Mouse (Mus musculus) kidney, postnatal 0 days (tissue): ENCODE results near the gene Olfr31. TPM values are rescaled to one million over a fixed set of nuclear protein-coding genes. Genes with fewer than 3 reads are reported as not detected.

Source experiments
- ATAC-seq: fragments of 200-750 bp; cut with Nextera tagmentation; replicated peaks from 2 replicates; pipeline ENCODE4 v1.8.0; 2017; ENCODE audit warnings: low read depth, moderate number of reproducible peaks, moderate TSS enrichment, moderate library complexity; ENCODE audit not compliant: low FRiP score
- DNase-seq: peaks from one replicate; pipeline ENCODE4 v3.0.0-alpha.2; 2016; ENCODE audit warnings: low spot score
- H3K27ac ChIP-seq: fragments of 300-500 bp; sonication (generic); 2 replicates; pipeline ENCODE4 v1.5.1; 2014; ENCODE audit warnings: mild to moderate bottlenecking
- H3K27me3 ChIP-seq: fragments of 300-500 bp; sonication (generic); 2 replicates; pipeline ENCODE4 v1.6.1; 2014; ENCODE audit warnings: low read length, mixed read lengths; ENCODE audit not compliant: insufficient read depth
- H3K36me3 ChIP-seq: fragments of 300-500 bp; sonication (generic); 2 replicates; pipeline ENCODE4 v1.6.1; 2014; ENCODE audit warnings: low read length, mixed read lengths; ENCODE audit not compliant: insufficient read depth
- H3K4me1 ChIP-seq: fragments of 300-500 bp; sonication (generic); replicated peaks from 2 replicates; pipeline ENCODE4 v1.6.1; 2014; ENCODE audit warnings: antibody characterized with exemption, low read length, mixed read lengths; ENCODE audit not compliant: insufficient read depth
- H3K4me2 ChIP-seq: fragments of 300-500 bp; sonication (generic); 2 replicates; pipeline ENCODE4 v1.6.1; 2014; ENCODE audit warnings: mild to moderate bottlenecking, low read length, moderate library complexity, mixed read lengths
- H3K4me3 ChIP-seq: fragments of 300-500 bp; sonication (generic); replicated peaks from 2 replicates; pipeline ENCODE4 v1.5.1; 2014; ENCODE audit warnings: low read depth, low read length
- H3K9ac ChIP-seq: fragments of 300-500 bp; sonication (generic); 2 replicates; pipeline ENCODE4 v1.6.1; 2014; ENCODE audit warnings: low read depth, low read length
- H3K9me3 ChIP-seq: fragments of 300-500 bp; sonication (generic); replicated peaks from 2 replicates; pipeline ENCODE4 v1.6.1; 2016; ENCODE audit warnings: low read length, inconsistent platforms, mixed read lengths
- CTCF ChIP-seq: IDR thresholded peaks from 2 replicates; pipeline ENCODE4 v1.5.1; 2016; ENCODE audit warnings: antibody characterized with exemption, low read depth, mild to moderate bottlenecking, moderate library complexity
- WGBS: fragments of 180-500 bp; shearing (Covaris S2); extraction: QIAGEN DNeasy Blood & Tissue Kit; methylation state at CpG from one replicate; pipeline ENCODE4 v1.1.7; 2014; 5-methylcytosine and 5-hydroxymethylcytosine counted together
- polyA plus RNA-seq: library from polyadenylated mRNA; unstranded; fragments of >200 nt; fragmentation: Nextera tagmentation; extraction: Ambion mirVana; gene quantifications from 2 replicates; pipeline ENCODE4 v1.2.1, GENCODE M21; 2015

The Olfr31 gene
- polyA plus RNA-seq, 1 experiment from 2014 or later: not detected

DNA sequence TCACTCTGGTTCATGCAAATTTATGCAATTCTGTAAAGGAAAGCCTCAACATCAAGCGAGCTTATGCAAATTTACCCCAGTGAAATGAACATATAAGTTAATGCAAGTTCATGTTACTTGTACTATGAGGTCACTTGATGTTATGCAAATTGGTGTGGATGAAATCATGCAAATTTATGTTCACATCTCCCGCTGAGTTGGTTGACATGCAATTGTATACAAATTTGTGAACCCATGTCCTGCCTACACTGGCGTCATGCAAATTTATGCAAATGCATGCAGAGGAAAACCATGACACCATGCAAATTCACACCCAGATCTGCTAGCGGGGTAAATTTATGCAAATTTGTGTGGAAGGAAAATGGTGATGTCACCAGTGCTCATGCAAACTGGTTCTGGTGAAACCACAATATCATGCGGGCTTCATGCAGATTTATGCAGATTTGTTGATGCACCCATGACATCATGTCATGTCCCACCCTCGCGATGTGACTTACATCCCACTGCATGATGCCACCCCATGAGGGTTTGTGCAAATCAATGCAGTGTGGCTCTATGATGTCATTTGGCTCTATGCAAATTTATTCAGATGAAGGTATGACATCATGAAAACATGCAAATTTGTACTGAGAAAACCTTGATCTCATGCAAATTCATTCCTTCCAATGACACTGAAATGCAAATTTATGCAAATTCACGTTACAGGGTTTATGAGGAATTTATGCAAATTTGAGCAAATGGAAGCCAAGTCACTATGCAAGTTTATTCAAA lies 31.3 kb downstream of the Olfr31 start:
- ATAC-seq: no peak
- TF ChIP-seq CTCF: no peak
- WGBS: 94% methylated on average over 8 of the region's 8 CpGs

DNA sequence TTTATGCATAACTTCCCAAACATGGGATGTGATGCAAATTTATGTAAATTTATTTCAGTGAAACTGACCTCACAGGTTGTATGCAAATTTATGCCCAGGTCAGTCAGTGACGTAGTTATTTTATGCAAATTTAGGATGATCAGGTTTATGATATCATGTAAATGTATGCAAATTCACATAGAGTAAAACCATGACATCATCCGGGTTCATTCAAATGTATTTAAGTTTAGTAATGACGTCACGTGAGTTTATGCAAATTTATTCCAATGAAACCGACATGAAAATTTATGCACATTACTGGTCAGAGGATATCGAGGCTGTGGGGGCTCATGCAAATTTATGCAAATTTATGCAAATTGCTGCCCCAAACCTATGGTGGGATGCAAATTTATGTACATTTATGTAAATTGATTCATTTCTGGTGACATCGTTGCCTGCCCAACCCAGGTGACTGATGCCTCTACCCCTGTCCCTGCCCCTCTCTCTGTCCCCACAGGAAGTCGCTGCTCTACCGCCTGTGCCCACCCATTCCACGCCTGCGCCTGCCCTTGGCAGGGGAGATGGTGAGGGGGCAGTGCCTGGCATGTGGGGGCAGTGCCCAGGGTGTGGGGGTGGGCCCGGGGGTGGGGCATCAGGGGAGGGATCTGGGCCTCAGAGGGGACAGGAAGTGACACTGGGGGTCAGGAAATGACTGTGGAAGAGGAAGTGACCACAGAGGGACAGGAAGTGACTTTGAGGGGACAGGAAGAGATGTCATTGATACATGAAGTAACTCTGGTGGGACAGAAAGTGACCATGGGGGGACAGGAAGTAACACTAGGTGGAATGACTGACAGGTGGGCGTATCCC lies 32.1 kb downstream of the Olfr31 start:
- Histone ChIP-seq H3K36me3 (no peaks in the 10 kb centered on the region), H3K4me1 (no peaks in the 10 kb centered on the region), H3K9me3 (peaks cover 23% of the 10 kb centered on the region), H3K27ac (no peak overlapping the region), H3K4me2 (no peak overlapping the region), H3K27me3 (no peaks in the 10 kb centered on the region), H3K4me3 (no peak overlapping the region), H3K9ac (no peak overlapping the region)
- peak; percentile 24; the same call in 1 of the 2 replicates for ATAC-seq
- WGBS: 95% methylated on average over 13 of the region's 13 CpGs
- DNase-seq: no peak
- no peak for TF ChIP-seq CTCF

More for the DNA sequence above, 31.3 kb downstream of the Olfr31 start:
- no peaks in the 10 kb centered on the region for H3K27me3 ChIP-seq
- H3K4me1 ChIP-seq: no peaks in the 10 kb centered on the region
- no peaks in the 10 kb centered on the region for H3K36me3 ChIP-seq
- H3K9ac ChIP-seq: no peak overlapping the region
- no peak for DNase-seq
- peaks cover 28% of the 10 kb centered on the region for H3K9me3 ChIP-seq
- H3K27ac ChIP-seq: no peak overlapping the region
- no peak overlapping the region for H3K4me3 ChIP-seq
- no peak overlapping the region for H3K4me2 ChIP-seq

DNA sequence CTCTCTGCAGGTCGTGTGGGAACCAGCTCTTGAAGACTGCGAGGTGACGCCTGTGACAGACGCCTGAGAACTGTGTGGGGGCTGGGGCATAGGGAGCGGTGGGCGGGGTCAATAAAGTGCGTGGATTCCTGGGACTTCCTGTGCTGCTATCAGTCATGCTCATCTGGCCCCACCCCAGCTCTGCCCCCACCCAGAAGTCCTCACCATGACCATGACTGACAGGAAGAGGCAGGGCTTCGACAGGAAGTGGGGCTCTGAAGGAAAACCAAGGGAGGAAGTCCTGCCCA lies 32.7 kb downstream of the Olfr31 start:
- no peak for TF ChIP-seq CTCF
- Histone ChIP-seq H3K4me1 (no peaks in the 10 kb centered on the region), H3K27ac (no peak overlapping the region), H3K36me3 (no peaks in the 10 kb centered on the region), H3K9ac (no peak overlapping the region), H3K4me2 (no peak overlapping the region), H3K9me3 (peaks cover 18% of the 10 kb centered on the region), H3K27me3 (no peaks in the 10 kb centered on the region), H3K4me3 (no peak overlapping the region)
- WGBS: 97% methylated on average over 8 of the region's 8 CpGs
- ATAC-seq (peak; percentile 12; the same call in 1 of the 2 replicates), DNase-seq (no peak)

Other genes with a start within 250 kb of the Olfr31 start
- 216 and 226 TPM in 2 replicates for gene Psmd6, start 201.8 kb upstream of the Olfr31 start, polyA plus RNA-seq
- not detected in 2 replicates for gene Olfr720, start 136.0 kb upstream of the Olfr31 start, polyA plus RNA-seq
- gene Il3ra, start 23.4 kb downstream of the Olfr31 start, polyA plus RNA-seq: 6.6 and 6.9 TPM in 2 replicates
- gene Olfr721-ps1, start 78.5 kb downstream of the Olfr31 start, polyA plus RNA-seq: not detected in 2 replicates